Mouse (Mus musculus) embryonic fibroblast, embryonic 13.5 days (primary cell): Measurements from ENCODE around the gene Ank3. TPM values are rescaled to one million over a fixed set of nuclear protein-coding genes. Genes with fewer than 3 reads are reported as not detected.
A peak's percentile ranks its signal among the peaks of the same experiment; 100 is the strongest.

Source experiments
- H3K27ac ChIP-seq: 2 replicates; pipeline ENCODE4 v1.5.1; 2012; ENCODE audit warnings: low read length, control low read depth, inconsistent platforms; ENCODE audit not compliant: insufficient read depth
- H3K4me1 ChIP-seq: 2 replicates; pipeline ENCODE4 v1.6.1; 2011; ENCODE audit warnings: low read length; ENCODE audit not compliant: control insufficient read depth, insufficient read depth
- H3K4me3 ChIP-seq: 2 replicates; pipeline ENCODE4 v1.5.1; 2011; ENCODE audit warnings: mild to moderate bottlenecking, control low read depth, low read length; ENCODE audit not compliant: insufficient read depth
- CTCF ChIP-seq: IDR thresholded peaks from 2 replicates; pipeline ENCODE4 v1.5.1; 2011; ENCODE audit warnings: mild to moderate bottlenecking, control low read depth, low read length, moderate library complexity, borderline replicate concordance; ENCODE audit not compliant: insufficient read depth
- POLR2A ChIP-seq: IDR thresholded peaks from 2 replicates; pipeline ENCODE4 v1.6.1; 2011; ENCODE audit warnings: low read depth, mild to moderate bottlenecking, control low read depth, low read length, moderate library complexity
- polyA plus RNA-seq: library from polyadenylated mRNA; stranded (reverse); fragments of >200 nt; gene quantifications from 2 replicates; pipeline ENCODE4 v1.2.4, GENCODE M21; 2011; ENCODE audit warnings: low read depth; ENCODE audit not compliant: missing spikeins, insufficient read length

The Ank3 gene
- polyA plus RNA-seq, 1 experiment = 21.6 TPM

DNA sequence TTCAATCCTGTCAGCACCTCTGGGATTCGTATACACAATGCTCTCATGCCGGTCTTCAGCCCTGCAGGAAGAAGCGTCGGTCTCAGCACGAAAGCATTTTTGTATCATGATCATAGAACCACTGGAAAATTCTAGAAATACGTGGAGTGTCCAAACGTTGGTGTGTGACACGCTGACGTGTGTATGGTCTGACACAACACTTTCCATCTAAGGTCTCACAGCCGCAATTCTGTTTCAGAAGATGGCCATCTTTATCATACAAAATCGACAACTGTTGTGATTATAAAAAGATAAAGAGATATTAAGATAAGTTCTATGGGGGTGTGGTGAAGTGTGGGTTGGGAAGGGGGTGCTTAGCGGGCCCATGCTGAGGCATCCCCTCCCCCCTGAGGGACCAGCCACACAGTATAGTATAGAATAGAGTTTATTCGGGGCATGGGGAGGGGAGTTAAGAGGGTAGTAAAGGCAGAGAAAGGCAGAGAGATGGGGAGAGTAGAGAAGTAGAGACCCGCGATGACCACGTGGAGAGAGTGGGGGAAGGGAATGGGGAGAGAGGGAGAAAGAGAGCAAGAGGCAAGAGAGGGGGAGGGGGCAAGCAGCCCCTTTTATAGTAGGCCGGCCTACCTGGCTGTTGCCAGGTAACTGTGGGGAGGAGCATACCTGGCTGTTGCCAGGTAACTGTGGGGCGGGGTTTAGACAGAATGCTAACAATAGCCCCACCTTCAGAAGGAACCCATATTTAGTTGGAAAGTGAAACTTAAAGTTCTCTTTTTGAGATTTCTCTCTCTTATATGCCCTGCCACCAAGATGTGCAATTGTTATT, 172.1 kb downstream of the Ank3 start:
- Histone ChIP-seq H3K27ac (no peak overlapping the region), H3K4me1 (peaks cover 6% of the 10 kb centered on the region; the same call in 1 of the 2 replicates), H3K4me3 (no peak overlapping the region)
- TF ChIP-seq CTCF (no peak), POLR2A (no peak)

DNA sequence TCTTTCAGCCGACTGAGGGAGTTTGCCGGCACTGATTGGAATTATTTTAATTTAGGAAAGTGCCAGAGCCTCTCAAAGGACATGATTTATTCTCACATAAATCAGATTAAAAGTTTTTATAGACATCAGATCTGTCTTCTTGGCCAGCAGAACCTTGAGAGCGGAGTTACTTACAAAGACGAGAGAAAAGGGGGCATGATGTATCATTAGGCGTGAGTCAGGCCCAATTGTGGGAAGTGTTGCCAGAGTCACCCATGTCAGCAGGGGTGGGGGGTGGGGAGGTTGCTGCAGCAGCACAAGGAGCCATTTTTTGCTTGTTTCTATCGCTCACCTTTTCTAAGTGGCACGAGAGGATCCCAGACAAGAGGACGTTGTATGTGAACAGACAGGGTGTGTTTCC, 172.8 kb downstream of the Ank3 start:
- TF ChIP-seq CTCF (no peak), POLR2A (no peak)
- H3K4me3 ChIP-seq = peak overlapping the region; percentile 16
- H3K4me1 ChIP-seq = peaks cover 6% of the 10 kb centered on the region; the same call in 1 of the 2 replicates
- peak overlapping the region; percentile 3; the same call in 1 of the 2 replicates for H3K27ac ChIP-seq

DNA sequence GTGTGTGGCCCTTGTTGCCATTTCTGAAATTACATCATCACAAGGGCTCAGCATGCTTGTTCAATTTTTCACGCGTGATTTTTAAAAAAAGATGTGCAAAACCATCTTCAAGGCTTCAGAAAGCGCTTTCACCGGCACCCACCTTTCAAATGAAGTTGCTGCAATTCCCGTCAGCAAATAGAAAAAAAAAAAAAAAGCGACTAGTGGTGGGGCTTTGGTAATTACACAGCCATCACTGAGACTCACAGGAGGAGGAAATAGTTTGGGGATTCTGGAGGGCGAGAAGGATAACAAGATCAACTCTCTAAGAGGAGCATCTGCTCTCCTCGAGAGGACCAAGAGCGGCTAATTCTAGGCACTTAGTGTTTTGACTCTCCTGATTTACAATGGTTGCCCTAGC, 173.4 kb downstream of the Ank3 start:
- TF ChIP-seq POLR2A (no peak), CTCF (no peak)
- H3K4me1 ChIP-seq = peaks cover 11% of the 10 kb centered on the region
- peak overlapping the region; percentile 16 for H3K4me3 ChIP-seq
- 0 out of 2 replicates have a peak overlapping the region, but pooled peaks have one; percentile 3 for H3K27ac ChIP-seq

DNA sequence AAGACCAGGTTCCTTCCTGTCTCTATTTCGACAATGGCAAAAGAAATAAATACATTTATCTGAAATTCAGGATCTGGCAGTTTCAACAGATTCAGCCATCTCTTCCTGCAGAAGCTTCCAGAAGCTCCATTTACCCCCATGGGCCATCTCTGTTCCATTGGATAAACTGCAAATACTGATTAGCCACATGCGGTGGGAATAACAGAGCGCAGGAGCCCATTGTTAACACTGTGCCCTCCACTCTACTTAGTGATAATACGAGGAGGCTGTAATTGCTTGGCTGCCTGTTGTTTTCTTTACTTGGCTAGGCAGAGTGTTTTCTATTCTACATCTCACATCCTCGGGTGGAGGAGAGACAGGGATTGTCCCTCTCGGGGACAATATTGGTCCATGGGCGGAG, 174.5 kb downstream of the Ank3 start:
- Histone ChIP-seq H3K4me3 (no peak overlapping the region), H3K4me1 (peaks cover 19% of the 10 kb centered on the region), H3K27ac (no peak overlapping the region)
- TF ChIP-seq POLR2A = no peak
- no peak for TF ChIP-seq CTCF

DNA sequence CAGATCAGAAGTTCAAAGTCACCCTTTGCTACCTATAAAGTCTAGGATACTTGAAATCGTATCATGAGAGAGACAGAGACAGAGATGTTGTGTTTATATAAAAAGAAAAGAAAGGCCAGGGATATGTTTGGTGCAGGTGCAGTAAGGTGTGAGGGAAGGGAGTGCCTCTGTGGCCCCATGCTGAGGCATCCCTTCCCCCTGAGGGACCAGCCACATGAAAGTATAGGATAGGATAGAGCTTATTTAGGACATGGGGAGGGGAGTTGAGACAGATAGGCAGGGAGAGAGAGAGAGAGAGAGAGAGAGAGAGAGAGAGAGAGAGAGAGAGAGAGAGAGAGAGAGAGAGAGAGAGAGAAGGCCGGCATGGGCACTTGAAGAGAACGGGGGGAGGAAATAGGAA, 175.2 kb downstream of the Ank3 start:
- Histone ChIP-seq H3K27ac (no peak overlapping the region), H3K4me1 (peaks cover 21% of the 10 kb centered on the region), H3K4me3 (no peak overlapping the region)
- TF ChIP-seq POLR2A (no peak), CTCF (no peak)

DNA sequence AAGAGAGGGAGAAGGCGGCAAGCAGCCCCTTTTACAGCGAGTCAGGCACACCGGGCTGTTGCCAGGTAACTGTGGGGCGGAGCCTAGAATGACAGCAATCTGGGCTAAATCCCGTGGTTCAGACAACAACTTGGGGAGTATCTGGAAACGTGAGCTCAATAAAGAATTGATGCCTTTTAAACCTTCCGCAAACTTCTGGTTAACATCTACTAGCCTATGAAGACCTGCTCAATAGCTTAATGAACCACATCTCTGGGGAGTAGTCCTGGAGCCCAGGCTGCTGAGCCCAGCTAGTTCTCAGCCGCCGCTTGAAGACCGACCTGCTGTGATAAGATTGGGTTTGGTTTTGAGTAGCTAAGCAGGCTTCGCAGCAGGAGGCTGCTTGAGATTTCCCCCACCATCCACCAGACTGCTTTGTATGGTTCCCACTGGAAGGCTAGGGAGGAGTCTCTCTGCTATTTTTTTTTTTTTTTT, 175.7 kb downstream of the Ank3 start:
- TF ChIP-seq CTCF (no peak), POLR2A (no peak)
- Histone ChIP-seq H3K4me3 (no peak overlapping the region), H3K4me1 (peaks cover 21% of the 10 kb centered on the region), H3K27ac (no peak overlapping the region)

DNA sequence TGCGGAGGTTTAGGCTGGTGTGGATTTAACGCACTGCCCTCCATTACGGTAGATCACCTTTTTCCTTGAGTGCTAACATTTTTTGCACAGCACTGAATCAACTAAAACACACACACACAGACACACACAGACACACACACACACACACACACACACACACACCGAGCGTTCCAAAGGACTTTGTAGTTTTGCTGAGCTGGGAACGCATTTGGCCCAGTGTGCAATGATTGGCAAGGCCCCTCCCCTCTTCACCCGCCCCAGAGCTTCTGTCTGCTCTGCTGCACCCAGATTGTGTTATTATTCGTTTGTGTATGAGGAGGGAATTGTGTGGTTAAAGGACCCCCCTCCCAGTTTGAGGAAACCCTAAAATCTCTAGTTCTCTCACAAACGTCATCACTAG, 176.3 kb downstream of the Ank3 start:
- no peak for TF ChIP-seq POLR2A
- no peak for TF ChIP-seq CTCF
- Histone ChIP-seq H3K4me3 (no peak overlapping the region), H3K4me1 (peaks cover 19% of the 10 kb centered on the region), H3K27ac (no peak overlapping the region)

DNA sequence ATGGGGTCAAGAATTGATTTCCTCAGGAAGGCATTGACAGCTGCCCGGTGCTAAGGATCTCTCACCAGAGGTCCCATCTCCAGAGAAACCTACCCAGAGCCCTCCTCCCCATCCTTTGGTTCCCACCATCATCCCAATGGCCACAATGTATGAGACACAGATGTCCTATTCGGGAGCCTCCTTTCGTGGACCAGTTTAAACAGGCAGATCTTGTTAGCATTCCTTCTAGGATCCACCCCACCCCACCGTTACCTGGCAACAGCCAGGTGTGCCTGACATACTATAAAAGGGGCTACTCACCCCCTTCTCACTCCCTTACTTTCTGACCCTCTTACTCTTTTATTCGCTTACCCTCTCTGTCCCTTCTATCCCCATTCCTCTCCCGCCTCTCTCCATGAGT, 176.9 kb downstream of the Ank3 start:
- Histone ChIP-seq H3K4me3 (no peak overlapping the region), H3K4me1 (peaks cover 21% of the 10 kb centered on the region), H3K27ac (no peak overlapping the region)
- TF ChIP-seq POLR2A (no peak), CTCF (no peak)

DNA sequence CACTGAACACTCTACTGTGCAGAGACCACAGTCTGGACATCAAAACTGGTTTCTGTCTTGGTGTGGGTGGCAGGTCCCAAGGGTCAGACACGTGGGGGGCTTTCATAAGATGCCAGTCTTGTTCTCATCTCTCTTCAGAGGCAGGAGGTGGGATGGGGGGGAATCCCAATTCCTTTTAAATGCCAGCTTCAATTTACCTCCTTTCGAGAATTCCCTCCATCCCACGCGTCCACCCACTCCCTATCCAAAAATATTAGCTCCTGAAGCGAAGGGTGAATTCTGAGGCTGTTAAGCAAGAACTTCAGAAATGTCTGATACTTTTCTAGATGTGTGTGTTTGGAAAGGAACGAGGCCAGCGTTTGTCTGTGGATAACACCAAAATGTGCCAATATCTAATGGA, 177.7 kb downstream of the Ank3 start:
- Histone ChIP-seq H3K4me3 (no peak overlapping the region), H3K27ac (no peak overlapping the region; the same call in 1 of the 2 replicates), H3K4me1 (peaks cover 21% of the 10 kb centered on the region)
- TF ChIP-seq CTCF (no peak), POLR2A (no peak)

DNA sequence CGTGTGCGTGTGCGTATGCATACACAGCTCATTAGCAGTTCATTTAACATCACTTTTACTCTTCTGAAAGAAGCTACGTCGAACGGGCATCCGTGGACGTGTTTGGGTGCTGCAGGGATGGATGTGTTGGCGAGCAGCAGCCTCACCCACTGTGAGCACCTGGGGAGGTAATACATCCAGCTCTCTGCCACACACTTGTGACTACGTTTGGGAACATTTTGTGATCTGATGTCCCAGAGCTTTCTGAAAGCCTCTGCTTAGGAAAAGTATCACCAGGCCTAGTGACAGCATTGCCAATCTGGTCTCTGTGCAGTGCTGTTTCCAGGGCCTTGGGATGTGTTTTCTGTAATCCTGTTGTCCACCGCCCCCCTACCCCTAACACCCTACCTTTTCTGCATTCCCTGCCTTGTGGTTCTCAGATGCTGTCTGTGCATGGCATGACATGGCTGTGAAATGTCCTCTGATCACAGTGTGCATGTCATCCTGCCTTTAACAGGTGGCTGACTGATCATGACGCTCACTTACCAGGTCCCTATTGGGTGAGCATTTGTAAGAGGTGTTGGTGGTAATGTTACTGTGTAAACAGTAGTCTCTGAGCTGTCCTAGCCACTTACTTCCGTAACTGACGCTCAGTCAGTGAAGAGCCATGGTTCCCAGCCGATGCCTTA, 178.6 kb downstream of the Ank3 start:
- no peak for TF ChIP-seq POLR2A
- no peak for TF ChIP-seq CTCF
- Histone ChIP-seq H3K4me3 (no peak overlapping the region), H3K27ac (no peak overlapping the region), H3K4me1 (peaks cover 17% of the 10 kb centered on the region)
